ENCODE assay signal across 13 mouse cellular contexts in genomic region chr16:33605647-33606596, GRCm38 (mm10).
A peak's percentile ranks its signal among the peaks of the same experiment; 100 is the strongest.
DNase-seq lines count a peak whose midpoint lies in the region; ATAC-seq and TF ChIP-seq lines count a peak whose summit lies in the region.
"Had no signal": no experiment of that assay in that cellular context is flagged by ENCODE, and none has a peak within 500 bp of the region (broad histone marks: within the 10 kb centered on the region; RNA-seq: fewer than 3 reads in every experiment).

No protein-coding gene starts in this region.

- TF ChIP-seq CTCF in heart, adult 2 months (IDR thresholded peaks at IDR 0.05), result no peak
- TF ChIP-seq CTCF in stomach, postnatal 0 days (IDR thresholded peaks at IDR 0.05; ENCODE audit: low read depth), result no peak

- ATAC-seq in heart, embryonic 15.5 days (replicated peaks; ENCODE audit: insufficient number of reproducible peaks, insufficient read depth, low FRiP score, low read depth), result 0 out of 2 replicates have a peak, but pooled peaks have one; percentile 14
- peak; percentile 90 for ATAC-seq in hindbrain, embryonic 16.5 days
- ATAC-seq in stomach, postnatal 0 days (ENCODE audit: low FRiP score, low TSS enrichment), result no peak
- ATAC-seq: liver, embryonic 12.5 days had no signal

- no peaks in the 10 kb centered on the region for H3K27me3 ChIP-seq in heart, embryonic 15.5 days
- H3K27me3 ChIP-seq in heart, adult 2 months (ENCODE audit: control insufficient read depth, insufficient read depth, low read length), result no peaks in the 10 kb centered on the region
- no peaks in the 10 kb centered on the region for H3K27me3 ChIP-seq in embryonic facial prominence, embryonic 10.5 days (replicated peaks; ENCODE audit: low read depth, poor library complexity, severe bottlenecking)
- no peaks in the 10 kb centered on the region for H3K27me3 ChIP-seq in hindbrain, embryonic 16.5 days (replicated peaks; ENCODE audit: control insufficient read depth, insufficient read depth, low read length)
- H3K27me3 ChIP-seq in stomach, postnatal 0 days (ENCODE audit: control insufficient read depth, insufficient read depth, low read length), result no peaks in the 10 kb centered on the region

- TF ChIP-seq EP300 in heart, adult 2 months (IDR thresholded peaks at IDR 0.05; ENCODE audit: insufficient read depth, low read depth, low read length), result no peak
- no peak for TF ChIP-seq EP300 in stomach, postnatal 0 days (optimal IDR thresholded peaks at IDR 0.05)

- no peaks in the 10 kb centered on the region for H3K36me3 ChIP-seq in heart, embryonic 15.5 days
- no peaks in the 10 kb centered on the region for H3K36me3 ChIP-seq in heart, adult 2 months (ENCODE audit: control insufficient read depth, insufficient read depth, low read length)
- 0 out of 2 replicates have a peak, but pooled peaks cover 2% of the 10 kb centered on the region for H3K36me3 ChIP-seq in embryonic facial prominence, embryonic 10.5 days (replicated peaks)
- no peaks in the 10 kb centered on the region for H3K36me3 ChIP-seq in hindbrain, embryonic 16.5 days (ENCODE audit: control insufficient read depth, insufficient read depth, low read length)
- no peaks in the 10 kb centered on the region for H3K36me3 ChIP-seq in stomach, postnatal 0 days (ENCODE audit: control insufficient read depth, insufficient read depth, low read length)
- H3K36me3 ChIP-seq: liver, embryonic 12.5 days had no signal

- 45% methylated on average over 9 of the region's 9 CpGs for WGBS in heart, embryonic 15.5 days
- WGBS in heart, adult 2 months, result 78% methylated on average over 9 of the region's 9 CpGs
- 18% methylated on average over 9 of the region's 9 CpGs for WGBS in embryonic facial prominence, embryonic 10.5 days
- 17% methylated on average over 9 of the region's 9 CpGs for WGBS in hindbrain, embryonic 16.5 days
- WGBS in stomach, postnatal 0 days, result 58% methylated on average over 9 of the region's 9 CpGs

- H3K79me2 ChIP-seq in heart, adult 2 months (replicated peaks; ENCODE audit: control insufficient read depth, insufficient read depth, low read length), result no peaks in the 10 kb centered on the region

- no peak overlapping the region for H3K9ac ChIP-seq in heart, embryonic 15.5 days
- H3K9ac ChIP-seq in heart, adult 2 months (ENCODE audit: low read depth, low read length), result no peak overlapping the region
- no peak overlapping the region for H3K9ac ChIP-seq in hindbrain, embryonic 16.5 days (ENCODE audit: low read depth, low read length)
- H3K9ac ChIP-seq in stomach, postnatal 0 days (ENCODE audit: low read length), result no peak overlapping the region
- H3K9ac ChIP-seq: liver, embryonic 12.5 days had no signal

- H3K9me3 ChIP-seq in heart, embryonic 15.5 days (replicated peaks), result no peaks in the 10 kb centered on the region
- no peaks in the 10 kb centered on the region for H3K9me3 ChIP-seq in embryonic facial prominence, embryonic 10.5 days
- H3K9me3 ChIP-seq in hindbrain, embryonic 16.5 days (ENCODE audit: control insufficient read depth, low read length), result no peaks in the 10 kb centered on the region
- no peaks in the 10 kb centered on the region for H3K9me3 ChIP-seq in stomach, postnatal 0 days (ENCODE audit: control insufficient read depth, low read length)
- H3K9me3 ChIP-seq: liver, embryonic 12.5 days had no signal

- peak overlapping the region; percentile 28; the same call in 1 of the 2 replicates for H3K4me2 ChIP-seq in heart, embryonic 15.5 days
- H3K4me2 ChIP-seq in hindbrain, embryonic 16.5 days (ENCODE audit: low read length), result no peak overlapping the region
- H3K4me2 ChIP-seq in stomach, postnatal 0 days (replicated peaks; ENCODE audit: low read depth), result no peak overlapping the region
- H3K4me2 ChIP-seq: liver, embryonic 12.5 days had no signal

- intact Hi-C loops in heart, adult 2 months (cut with DNase I), result no loop called here

- DNase-seq in heart, adult 2 months, result no peak
- DNase-seq in embryonic facial prominence, embryonic 10.5 days (ENCODE audit: low spot score), result peak; percentile 37
- peak; percentile 60 for DNase-seq in retina, embryonic 14.5 days (ENCODE audit: low spot score)
- no peak for DNase-seq in left cerebral cortex, adult 11 months (ENCODE audit: low spot score)
- no peak for DNase-seq in testis, postnatal 10 days (ENCODE audit: low spot score)
- no peak for DNase-seq in stomach, postnatal 0 days (ENCODE audit: low spot score)
- DNase-seq: gastrocnemius, postnatal 25 days; thymus, adult 2 months had no signal

- H3K4me3 ChIP-seq in heart, embryonic 15.5 days, result no peak overlapping the region
- H3K4me3 ChIP-seq in heart, adult 2 months, result no peak overlapping the region
- H3K4me3 ChIP-seq in embryonic facial prominence, embryonic 10.5 days, result no peak overlapping the region
- no peak overlapping the region for H3K4me3 ChIP-seq in hindbrain, embryonic 16.5 days (ENCODE audit: low read length)
- no peak overlapping the region for H3K4me3 ChIP-seq in stomach, postnatal 0 days (ENCODE audit: low read depth, low read length)
- H3K4me3 ChIP-seq: layer of hippocampus, adult 2 months; liver, embryonic 12.5 days; megakaryocyte, embryonic 14.5 days had no signal

- TF ChIP-seq POLR2A in heart, adult 2 months (IDR thresholded peaks at IDR 0.05; ENCODE audit: insufficient read depth, low read depth, low read length), result no peak

- peaks cover 18% of the 10 kb centered on the region for H3K4me1 ChIP-seq in heart, embryonic 15.5 days (replicated peaks)
- H3K4me1 ChIP-seq in heart, adult 2 months (ENCODE audit: control insufficient read depth, insufficient read depth, low read length), result peaks cover 3% of the 10 kb centered on the region
- H3K4me1 ChIP-seq in embryonic facial prominence, embryonic 10.5 days, result peaks cover 28% of the 10 kb centered on the region
- peaks cover 6% of the 10 kb centered on the region; the same call in 1 of the 2 replicates for H3K4me1 ChIP-seq in hindbrain, embryonic 16.5 days (ENCODE audit: control insufficient read depth, insufficient read depth, low read depth, low read length)
- H3K4me1 ChIP-seq in stomach, postnatal 0 days (replicated peaks; ENCODE audit: control insufficient read depth, insufficient read depth), result no peaks in the 10 kb centered on the region
- H3K4me1 ChIP-seq: liver, embryonic 12.5 days; megakaryocyte, embryonic 14.5 days had no signal

- peak overlapping the region; percentile 90 for H3K27ac ChIP-seq in heart, embryonic 15.5 days
- H3K27ac ChIP-seq in heart, adult 2 months, result no peak overlapping the region; the same call in 1 of the 2 replicates
- peak overlapping the region; percentile 59 for H3K27ac ChIP-seq in embryonic facial prominence, embryonic 10.5 days (replicated peaks)
- H3K27ac ChIP-seq in hindbrain, embryonic 16.5 days (ENCODE audit: low read depth, low read length), result peak overlapping the region; percentile 12
- no peak overlapping the region for H3K27ac ChIP-seq in stomach, postnatal 0 days (replicated peaks)
- H3K27ac ChIP-seq: layer of hippocampus, adult 2 months; liver, embryonic 12.5 days had no signal

Comparison
In these comparisons a context has a peak if more than half of its experiments do, and no peak if none do; other contexts are left out.
1. H3K27ac ChIP-seq: peak in heart, embryonic 15.5 days (single experiment), embryonic facial prominence, embryonic 10.5 days (single experiment) and hindbrain, embryonic 16.5 days (single experiment); none in heart, adult 2 months (single experiment) and stomach, postnatal 0 days (single experiment).
2. DNase-seq: peak in embryonic facial prominence, embryonic 10.5 days (single experiment) and retina, embryonic 14.5 days (single experiment); none in heart, adult 2 months (0 of 2), left cerebral cortex, adult 11 months (single experiment), testis, postnatal 10 days (single experiment) and stomach, postnatal 0 days (single experiment).